Mouse (Mus musculus) neural tube, embryonic 11.5 days (tissue): ENCODE data around the gene Olfr672. TPM values are rescaled to one million over a fixed set of nuclear protein-coding genes. Genes with fewer than 3 reads are reported as not detected.
"Not testable (repeated sequence)": the region's sequence is repeated elsewhere in the genome, so short reads cannot be mapped to it uniquely, and the experiment has no call there.

Source experiments
- ATAC-seq: fragments of 200-750 bp; cut with Nextera tagmentation; 2 replicates; pipeline ENCODE4 v1.8.0; 2017; ENCODE audit warnings: moderate number of reproducible peaks, mild to moderate bottlenecking, moderate TSS enrichment, moderate library complexity; ENCODE audit not compliant: insufficient read depth, low FRiP score, low TSS enrichment
- DNase-seq: peaks from one replicate; pipeline ENCODE4 v3.0.0-alpha.2; 2015; ENCODE audit warnings: low spot score
- H3K27ac ChIP-seq: fragments of 300-500 bp; sonication (generic); 2 replicates; pipeline ENCODE4 v1.5.1; 2014; ENCODE audit warnings: low read depth, mild to moderate bottlenecking, low read length
- H3K27me3 ChIP-seq: fragments of 300-500 bp; sonication (generic); 2 replicates; pipeline ENCODE4 v1.6.1; 2014; ENCODE audit warnings: mild to moderate bottlenecking, low read length, mixed read lengths; ENCODE audit not compliant: control insufficient read depth, insufficient read depth
- H3K36me3 ChIP-seq: fragments of 300-500 bp; sonication (generic); 2 replicates; pipeline ENCODE4 v1.6.1; 2014; ENCODE audit warnings: mild to moderate bottlenecking, low read length, moderate library complexity, mixed read lengths; ENCODE audit not compliant: control insufficient read depth, insufficient read depth
- H3K4me1 ChIP-seq: fragments of 300-500 bp; sonication (generic); 2 replicates; pipeline ENCODE4 v1.6.1; 2014; ENCODE audit warnings: low read length, mixed read lengths; ENCODE audit not compliant: control insufficient read depth, insufficient read depth
- H3K4me2 ChIP-seq: fragments of 300-500 bp; sonication (generic); 2 replicates; pipeline ENCODE4 v1.6.1; 2014; ENCODE audit warnings: low read depth, mild to moderate bottlenecking, moderate library complexity
- H3K4me3 ChIP-seq: fragments of 300-500 bp; sonication (generic); 2 replicates; pipeline ENCODE4 v1.5.1; 2014; ENCODE audit warnings: low read depth, low read length
- H3K9ac ChIP-seq: fragments of 300-500 bp; sonication (generic); 2 replicates; pipeline ENCODE4 v1.6.1; 2014; ENCODE audit warnings: mild to moderate bottlenecking, low read length
- H3K9me3 ChIP-seq: fragments of 300-500 bp; sonication (generic); 2 replicates; pipeline ENCODE4 v1.6.1; 2016; ENCODE audit warnings: low read length; ENCODE audit not compliant: control insufficient read depth
- WGBS: fragments of 180-500 bp; shearing (Covaris S2); extraction: QIAGEN DNeasy Blood & Tissue Kit; methylation state at CpG from one replicate; pipeline ENCODE4 v1.1.7; 2014; 5-methylcytosine and 5-hydroxymethylcytosine counted together
- polyA plus RNA-seq: library from polyadenylated mRNA; unstranded; fragments of >200 nt; fragmentation: Nextera tagmentation; extraction: Ambion mirVana; gene quantifications from 2 replicates; pipeline ENCODE4 v1.2.1, GENCODE M21; 2014

Olfr672 gene
- not detected in 2 replicates for polyA plus RNA-seq

- H3K9me3 ChIP-seq: no peaks in the 10 kb centered on the region
- no peak within 1 kb of the TSS for H3K9ac ChIP-seq
- no peak within 1 kb of the TSS for H3K27ac ChIP-seq
- H3K4me3 ChIP-seq: no peak within 1 kb of the TSS
- H3K4me2 ChIP-seq: no peak within 1 kb of the TSS
- no peaks in the 10 kb centered on the region for H3K36me3 ChIP-seq
- no peaks in the 10 kb centered on the region for H3K4me1 ChIP-seq
- DNase-seq (no peak), ATAC-seq (no peak)
- H3K27me3 ChIP-seq: no peaks in the 10 kb centered on the region
Observed at GRCm38 (mm10) chr7:105001929-105002328, at the start of gene Olfr672. TSS of gene Olfr672 (minus strand) at chr7:105002029.

- ATAC-seq, H3K27me3 ChIP-seq, H3K9ac ChIP-seq, DNase-seq, H3K27ac ChIP-seq, H3K9me3 ChIP-seq, H3K4me3 ChIP-seq, H3K4me2 ChIP-seq, H3K36me3 ChIP-seq, H3K4me1 ChIP-seq: not testable (repeated sequence)
- 61% methylated on average over 5 of the region's 5 CpGs for WGBS
Observed at GRCm38 (mm10) chr7:105033836-105034235, 32.0 kb upstream of the Olfr672 start.

DNA sequence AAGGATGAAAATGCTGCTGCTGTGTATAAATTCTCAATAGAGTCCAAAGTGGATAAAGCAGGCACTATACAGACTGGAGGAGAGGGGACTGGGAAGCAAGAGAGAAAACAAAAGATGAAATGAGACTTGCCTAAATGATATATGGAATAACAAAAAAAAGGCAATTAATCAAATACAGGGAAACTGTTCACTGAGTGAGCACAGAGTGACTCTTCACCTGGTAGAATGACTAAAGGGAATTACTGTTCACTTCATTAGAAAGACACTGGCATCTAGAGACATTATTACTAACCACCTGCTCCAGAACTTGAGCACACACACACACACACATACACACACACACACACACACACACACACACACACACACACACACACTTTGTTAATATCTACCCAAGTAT, 30.6 kb upstream of the Olfr672 start, which contains the start of gene Olfr676:
Gene Olfr676, plus strand, starts transcription at position 301 of the 400 bp plus-strand sequence.
- Histone ChIP-seq H3K4me1 (no peaks in the 10 kb centered on the region), H3K36me3 (no peaks in the 10 kb centered on the region), H3K4me3 (no peak within 1 kb of the TSS), H3K9me3 (no peaks in the 10 kb centered on the region), H3K9ac (no peak within 1 kb of the TSS), H3K4me2 (no peak within 1 kb of the TSS), H3K27me3 (no peaks in the 10 kb centered on the region), H3K27ac (no peak within 1 kb of the TSS)
- DNase-seq (no peak), ATAC-seq (no peak)

DNA sequence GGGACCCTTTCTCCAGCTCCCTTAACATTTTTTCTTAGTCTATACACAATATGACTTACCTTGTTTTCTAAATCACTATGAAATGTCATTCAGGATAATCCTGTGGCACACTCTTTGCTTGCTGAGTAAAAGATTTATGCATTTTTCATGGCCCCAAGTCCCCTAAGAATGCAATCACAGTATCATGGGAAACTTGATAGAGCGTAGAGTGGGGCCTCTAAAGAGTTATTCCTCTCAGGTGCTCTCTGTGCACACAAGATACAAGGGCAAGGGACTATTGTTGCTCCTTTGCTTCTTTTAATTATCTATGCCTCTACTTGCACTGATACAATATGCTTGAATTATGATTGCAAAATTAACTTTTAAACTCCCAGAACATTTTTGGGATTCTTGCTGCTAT, 26.5 kb upstream of the Olfr672 start, which contains the start of gene Olfr675:
Gene Olfr675, minus strand, starts transcription at position 101 of the 400 bp plus-strand sequence.
- Histone ChIP-seq H3K27me3 (no peaks in the 10 kb centered on the region), H3K4me3 (no peak within 1 kb of the TSS), H3K4me2 (no peak within 1 kb of the TSS), H3K27ac (no peak within 1 kb of the TSS), H3K9me3 (no peaks in the 10 kb centered on the region), H3K36me3 (no peaks in the 10 kb centered on the region), H3K9ac (no peak within 1 kb of the TSS), H3K4me1 (no peaks in the 10 kb centered on the region)
- 69% methylated on average over 1 of the region's 1 CpGs for WGBS
- DNase-seq (no peak), ATAC-seq (no peak)

GRCm38 (mm10) chr7:105022530-105022929, 20.7 kb upstream of the Olfr672 start:
- Histone ChIP-seq H3K27ac (no peak overlapping the region), H3K9me3 (no peaks in the 10 kb centered on the region), H3K4me1 (no peaks in the 10 kb centered on the region), H3K36me3 (no peaks in the 10 kb centered on the region), H3K4me3 (no peak overlapping the region), H3K9ac (no peak overlapping the region), H3K4me2 (no peak overlapping the region), H3K27me3 (no peaks in the 10 kb centered on the region)
- ATAC-seq: no peak
- 93% methylated on average over 1 of the region's 1 CpGs for WGBS
- DNase-seq: no peak

- WGBS: 82% methylated on average over 1 of the region's 1 CpGs
- no peak within 1 kb of the TSS for H3K4me3 ChIP-seq
- no peak within 1 kb of the TSS for H3K4me2 ChIP-seq
- DNase-seq (no peak), ATAC-seq (no peak)
- H3K9me3 ChIP-seq: no peaks in the 10 kb centered on the region
- no peaks in the 10 kb centered on the region for H3K27me3 ChIP-seq
- no peak within 1 kb of the TSS for H3K9ac ChIP-seq
- no peaks in the 10 kb centered on the region for H3K4me1 ChIP-seq
- no peaks in the 10 kb centered on the region for H3K36me3 ChIP-seq
- no peak within 1 kb of the TSS for H3K27ac ChIP-seq
Observed at GRCm38 (mm10) chr7:104979026-104979425, 22.8 kb downstream of the Olfr672 start, which contains the start of gene Olfr671. TSS of gene Olfr671 (minus strand) at chr7:104979126.

DNA sequence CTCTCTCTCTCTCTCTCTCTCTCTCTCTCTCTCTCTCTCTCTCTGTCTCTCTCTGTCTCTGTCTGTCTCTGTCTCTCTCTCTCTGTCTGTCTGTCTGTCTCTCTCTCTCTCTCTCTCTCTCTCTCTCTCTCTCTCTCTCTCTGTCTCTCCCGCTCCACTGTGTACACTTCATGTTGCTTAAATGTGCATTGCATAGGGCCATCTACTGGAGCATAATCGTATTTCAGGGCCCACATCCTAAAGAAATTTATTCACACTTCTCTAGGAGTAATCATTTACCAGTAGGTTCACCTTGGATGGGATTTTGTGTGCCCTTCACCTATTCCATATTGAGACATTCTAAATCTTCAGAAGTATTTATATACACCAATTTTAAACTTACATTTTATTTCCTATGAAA, 29.3 kb downstream of the Olfr672 start:
- not testable (repeated sequence) for H3K27ac ChIP-seq, H3K4me3 ChIP-seq, H3K9me3 ChIP-seq, ATAC-seq, DNase-seq, H3K36me3 ChIP-seq, H3K27me3 ChIP-seq, H3K4me2 ChIP-seq, H3K4me1 ChIP-seq, H3K9ac ChIP-seq
- WGBS: 80% methylated on average over 2 of the region's 2 CpGs

- H3K4me1 ChIP-seq: no peaks in the 10 kb centered on the region
- H3K9me3 ChIP-seq: no peaks in the 10 kb centered on the region
- no peaks in the 10 kb centered on the region for H3K36me3 ChIP-seq
- H3K9ac ChIP-seq: no peak within 1 kb of the TSS
- H3K27ac ChIP-seq: no peak within 1 kb of the TSS
- H3K4me3 ChIP-seq: no peak within 1 kb of the TSS
- no peak within 1 kb of the TSS for H3K4me2 ChIP-seq
- no peak for DNase-seq
- no peak for ATAC-seq
- no peaks in the 10 kb centered on the region for H3K27me3 ChIP-seq
- WGBS: 76% methylated on average over 1 of the region's 1 CpGs
Observed at GRCm38 (mm10) chr7:104962520-104962919, 39.3 kb downstream of the Olfr672 start, which contains the start of gene Olfr670. TSS of gene Olfr670 (minus strand) at chr7:104962620.

GRCm38 (mm10) chr7:104950234-104950633, 51.6 kb downstream of the Olfr672 start:
- DNase-seq, H3K4me1 ChIP-seq, H3K27me3 ChIP-seq, ATAC-seq, H3K9me3 ChIP-seq, H3K4me2 ChIP-seq, H3K27ac ChIP-seq, H3K36me3 ChIP-seq, H3K9ac ChIP-seq, H3K4me3 ChIP-seq: not testable (repeated sequence)
- WGBS: 96% methylated on average over 16 of the region's 16 CpGs
